Mouse (Mus musculus): Measurements from ENCODE around the gene Daam2.

DNA sequence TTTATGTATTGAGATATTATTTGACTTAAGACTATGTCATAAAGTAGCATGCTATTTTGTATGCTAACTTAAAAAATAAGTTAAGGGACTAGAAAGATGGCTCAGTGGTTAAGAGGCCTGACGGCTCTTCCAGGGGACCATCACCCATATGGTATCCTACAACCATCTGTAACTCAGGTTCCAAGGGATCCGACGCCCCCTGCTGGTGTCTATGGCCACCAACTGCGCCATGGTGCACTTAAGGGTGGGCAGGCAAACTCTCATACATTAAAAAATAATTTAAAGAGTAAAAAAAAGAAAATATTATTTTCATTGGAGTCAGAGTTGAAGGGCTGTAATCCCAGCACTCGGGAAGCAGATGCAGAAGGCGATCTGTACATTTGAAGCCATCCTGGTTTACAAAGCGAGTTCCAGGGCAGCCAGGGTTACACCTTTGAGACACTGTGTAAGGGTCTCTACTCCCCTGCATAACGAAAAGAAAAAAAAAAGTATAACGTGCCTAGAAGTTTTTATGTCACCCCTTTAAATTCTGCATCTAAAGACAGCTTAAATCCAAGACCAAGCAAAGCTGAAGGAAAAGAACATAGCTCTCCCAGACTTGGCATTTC, 136.4 kb downstream of the Daam2 start:
- TF ChIP-seq CHD2 (IDR thresholded peaks at IDR 0.05; ENCODE audit: low read depth, low read length) = no peak
- no peak for TF ChIP-seq MAFK (IDR thresholded peaks at IDR 0.05; ENCODE audit: insufficient read depth, low read depth, low read length)
- no peak for TF ChIP-seq ZC3H11A (IDR thresholded peaks at IDR 0.05; ENCODE audit: borderline replicate concordance, low read depth, low read length)
